In genomic region chr4:58547273-58547565, GRCm38 (mm10) we compare ENCODE assay signal across 11 mouse cellular contexts. TPM values are rescaled to one million over a fixed set of nuclear protein-coding genes. Genes with fewer than 3 reads are reported as not detected.
A peak's percentile ranks its signal among the peaks of the same experiment; 100 is the strongest.
DNase-seq lines count a peak whose midpoint lies in the region; ATAC-seq and TF ChIP-seq lines count a peak whose summit lies in the region.
"Had no signal": no experiment of that assay in that cellular context is flagged by ENCODE, and none has a peak within 500 bp of the region (broad histone marks: within the 10 kb centered on the region; RNA-seq: fewer than 3 reads in every experiment).

No protein-coding gene starts in this region.

- H3K4me2 ChIP-seq in forebrain, postnatal 0 days (ENCODE audit: low read depth), result no peak overlapping the region
- no peak overlapping the region for H3K4me2 ChIP-seq in forebrain, embryonic 11.5 days (ENCODE audit: low read depth, low read length, severe bottlenecking)
- H3K4me2 ChIP-seq in limb, embryonic 12.5 days, result peak overlapping the region; percentile 43

- H3K4me1 ChIP-seq in forebrain, postnatal 0 days (ENCODE audit: insufficient read depth), result no peaks in the 10 kb centered on the region
- H3K4me1 ChIP-seq in forebrain, embryonic 11.5 days (replicated peaks; ENCODE audit: control insufficient read depth, insufficient read depth, low read length), result peaks cover 4% of the 10 kb centered on the region
- H3K4me1 ChIP-seq in limb, embryonic 12.5 days (replicated peaks), result peaks cover 72% of the 10 kb centered on the region
- H3K4me1 ChIP-seq in cerebellum, adult 2 months (ENCODE audit: control insufficient read depth, insufficient read depth, low read length), result no peaks in the 10 kb centered on the region

- ATAC-seq in forebrain, postnatal 0 days, result peak; percentile 83
- ATAC-seq in forebrain, embryonic 11.5 days (replicated peaks; ENCODE audit: low FRiP score), result no peak
- ATAC-seq in limb, embryonic 12.5 days (ENCODE audit: insufficient number of reproducible peaks, insufficient read depth, low FRiP score, low TSS enrichment, low read depth), result no peak

- WGBS in forebrain, postnatal 0 days, result 54% methylated on average over 4 of the region's 4 CpGs
- 75% methylated on average over 4 of the region's 4 CpGs for WGBS in forebrain, embryonic 11.5 days
- WGBS in limb, embryonic 12.5 days, result 52% methylated on average over 4 of the region's 4 CpGs
- WGBS in cerebellum, adult 2 months, result 35% methylated on average over 4 of the region's 4 CpGs

- H3K27me3 ChIP-seq in forebrain, postnatal 0 days (ENCODE audit: insufficient read depth, low read length), result no peaks in the 10 kb centered on the region
- no peaks in the 10 kb centered on the region for H3K27me3 ChIP-seq in forebrain, embryonic 11.5 days (ENCODE audit: control insufficient read depth, insufficient read depth, low read length)
- no peaks in the 10 kb centered on the region for H3K27me3 ChIP-seq in limb, embryonic 12.5 days
- no peaks in the 10 kb centered on the region; the same call in 1 of the 2 replicates for H3K27me3 ChIP-seq in cerebellum, adult 2 months (ENCODE audit: control insufficient read depth, insufficient read depth, low read length)

- DNase-seq in forebrain, postnatal 0 days, result no peak
- no peak for DNase-seq in forebrain, embryonic 11.5 days (ENCODE audit: low spot score)
- DNase-seq in kidney, postnatal 14 days, result peak; percentile 36
- DNase-seq in kidney, adult 18-20 months, result no peak
- peak; percentile 32 for DNase-seq in brain, embryonic 14.5 days (ENCODE audit: low read depth)
- DNase-seq in cerebellum, adult 2 months, result no peak
- no peak for DNase-seq in frontal cortex, postnatal 25 days (ENCODE audit: low spot score in 2 of 2)
- DNase-seq: adrenal gland, postnatal 10 days; cerebellum, adult 8-10 months; retina, postnatal 1 day had no signal

- no peak for TF ChIP-seq POLR2A in brain, embryonic 14.5 days (IDR thresholded peaks at IDR 0.05; ENCODE audit: borderline replicate concordance, extremely low read depth, insufficient read depth, insufficient read length, poor library complexity, severe bottlenecking)
- no peak for TF ChIP-seq POLR2A in cerebellum, adult 2 months (IDR thresholded peaks at IDR 0.05; ENCODE audit: borderline replicate concordance, insufficient read depth, low read length)

- H3K27ac ChIP-seq in forebrain, postnatal 0 days (ENCODE audit: low read depth, low read length), result no peak overlapping the region
- H3K27ac ChIP-seq in forebrain, embryonic 11.5 days (ENCODE audit: low read depth, low read length), result no peak overlapping the region
- H3K27ac ChIP-seq in limb, embryonic 12.5 days, result peak overlapping the region; percentile 59; the same call in 1 of the 2 replicates
- H3K27ac ChIP-seq in cerebellum, adult 2 months (ENCODE audit: insufficient read depth, low read length), result no peak overlapping the region

- H3K36me3 ChIP-seq in forebrain, postnatal 0 days (ENCODE audit: insufficient read depth), result no peaks in the 10 kb centered on the region
- no peaks in the 10 kb centered on the region; the same call in 1 of the 2 replicates for H3K36me3 ChIP-seq in forebrain, embryonic 11.5 days (ENCODE audit: control insufficient read depth, insufficient read depth, low read length)
- peaks cover 72% of the 10 kb centered on the region for H3K36me3 ChIP-seq in limb, embryonic 12.5 days

- peak; percentile 29 for TF ChIP-seq CTCF in forebrain, postnatal 0 days (IDR thresholded peaks at IDR 0.05; ENCODE audit: low read depth)
- TF ChIP-seq CTCF in brain, embryonic 14.5 days (IDR thresholded peaks at IDR 0.05; ENCODE audit: borderline replicate concordance, extremely low read depth, insufficient read depth, insufficient read length), result no peak
- TF ChIP-seq CTCF in cerebellum, adult 2 months (IDR thresholded peaks at IDR 0.05; ENCODE audit: borderline replicate concordance, insufficient read depth, low read depth, low read length), result no peak

- H3K4me3 ChIP-seq in forebrain, postnatal 0 days (ENCODE audit: low read depth, low read length), result no peak overlapping the region
- H3K4me3 ChIP-seq in forebrain, embryonic 11.5 days (ENCODE audit: low read depth, low read length), result no peak overlapping the region
- H3K4me3 ChIP-seq in limb, embryonic 12.5 days (replicated peaks), result no peak overlapping the region
- no peak overlapping the region for H3K4me3 ChIP-seq in cerebellum, adult 2 months (replicated peaks; ENCODE audit: insufficient read depth, low read depth, low read length)

- no peak overlapping the region for H3K9ac ChIP-seq in forebrain, postnatal 0 days
- H3K9ac ChIP-seq in forebrain, embryonic 11.5 days (ENCODE audit: low read length), result no peak overlapping the region
- H3K9ac ChIP-seq in limb, embryonic 12.5 days (replicated peaks), result no peak overlapping the region

- no peaks in the 10 kb centered on the region for H3K9me3 ChIP-seq in forebrain, postnatal 0 days (ENCODE audit: low read length)
- H3K9me3 ChIP-seq in forebrain, embryonic 11.5 days (ENCODE audit: control insufficient read depth, low read length), result no peaks in the 10 kb centered on the region
- H3K9me3 ChIP-seq in limb, embryonic 12.5 days, result no peaks in the 10 kb centered on the region

RNA-seq across cellular contexts. Expression of gene Lpar1, which starts 6.5 kb away (rescaled TPM):
- total RNA-seq in forebrain, postnatal 0 days (2014; rRNA removed), result 15.5 and 17.3 TPM in 2 replicates
- 26.2 and 26.4 TPM in 2 replicates for polyA plus RNA-seq in forebrain, postnatal 0 days (2015; fragmentation: Nextera tagmentation; extraction: Ambion mirVana)
- 56.0 and 63.8 TPM in 2 replicates for polyA plus RNA-seq in forebrain, embryonic 11.5 days (2014; fragmentation: Nextera tagmentation; extraction: Ambion mirVana)
- polyA plus RNA-seq in brain, embryonic 14.5 days (2012; rRNA removed), result 11.9 and 12.6 TPM in 2 replicates
- 247 and 253 TPM in 2 replicates for polyA plus RNA-seq in limb, embryonic 12.5 days (2016; fragmentation: Nextera tagmentation; extraction: Ambion mirVana)
- 48.5 and 53.6 TPM in 2 replicates for polyA plus RNA-seq in cerebellum, adult 2 months (2012; rRNA removed)

Comparison
In these comparisons a context has a peak if more than half of its experiments do, and no peak if none do; other contexts are left out.
1. DNase-seq: peak in kidney, postnatal 14 days (single experiment) and brain, embryonic 14.5 days (single experiment); none in forebrain, postnatal 0 days (single experiment), forebrain, embryonic 11.5 days (single experiment), kidney, adult 18-20 months (single experiment), cerebellum, adult 2 months (0 of 2) and frontal cortex, postnatal 25 days (0 of 2).